Mouse (Mus musculus) liver, embryonic 11.5 days (tissue): Measurements from ENCODE around the gene Prdm12. TPM values are rescaled to one million over a fixed set of nuclear protein-coding genes. Genes with fewer than 3 reads are reported as not detected.

Source experiments
- microRNA-seq: library from miRNA; unstranded; fragments of <30 nt; microRNA quantifications from one replicate; pipeline ENCODE4, GENCODE M21; 2017; ENCODE audit warnings: borderline number of aligned reads
- polyA plus RNA-seq: library from polyadenylated mRNA; unstranded; fragments of >200 nt; fragmentation: Nextera tagmentation; extraction: Ambion mirVana; gene quantifications from 2 replicates; pipeline ENCODE4 v1.2.1, GENCODE M21; 2014

The Prdm12 gene
- polyA plus RNA-seq, 1 experiment from 2014 or later: 0.07 TPM

Small RNA genes within 50 kb of the gene (microRNA-seq; reads per million reads assigned to microRNA genes)
- gene Mir6998: 1.1 reads per million

Other genes starting within 250 kb of the Prdm12 start
- 65.1 and 72.4 TPM in 2 replicates for gene Ass1, start 169.8 kb upstream of the Prdm12 start, polyA plus RNA-seq
- gene Fubp3, start 67.4 kb upstream of the Prdm12 start, polyA plus RNA-seq: 75.3 and 77.5 TPM in 2 replicates
- 86.0 and 96.1 TPM in 2 replicates for gene Exosc2, start 30.7 kb downstream of the Prdm12 start, polyA plus RNA-seq
- gene Abl1, start 48.3 kb downstream of the Prdm12 start, polyA plus RNA-seq: 26.7 and 28.9 TPM in 2 replicates
- 0.08 TPM in 1 of 2 replicates, not detected in the other for gene Qrfp, start 170.5 kb downstream of the Prdm12 start, polyA plus RNA-seq
- 0.04 and 0.14 TPM in 2 replicates for gene Fibcd1, start 206.0 kb downstream of the Prdm12 start, polyA plus RNA-seq
- 0.26 and 0.48 TPM in 2 replicates for gene Lamc3, start 247.3 kb downstream of the Prdm12 start, polyA plus RNA-seq